Mouse (Mus musculus): ENCODE results near the gene Cuedc2.

DNA sequence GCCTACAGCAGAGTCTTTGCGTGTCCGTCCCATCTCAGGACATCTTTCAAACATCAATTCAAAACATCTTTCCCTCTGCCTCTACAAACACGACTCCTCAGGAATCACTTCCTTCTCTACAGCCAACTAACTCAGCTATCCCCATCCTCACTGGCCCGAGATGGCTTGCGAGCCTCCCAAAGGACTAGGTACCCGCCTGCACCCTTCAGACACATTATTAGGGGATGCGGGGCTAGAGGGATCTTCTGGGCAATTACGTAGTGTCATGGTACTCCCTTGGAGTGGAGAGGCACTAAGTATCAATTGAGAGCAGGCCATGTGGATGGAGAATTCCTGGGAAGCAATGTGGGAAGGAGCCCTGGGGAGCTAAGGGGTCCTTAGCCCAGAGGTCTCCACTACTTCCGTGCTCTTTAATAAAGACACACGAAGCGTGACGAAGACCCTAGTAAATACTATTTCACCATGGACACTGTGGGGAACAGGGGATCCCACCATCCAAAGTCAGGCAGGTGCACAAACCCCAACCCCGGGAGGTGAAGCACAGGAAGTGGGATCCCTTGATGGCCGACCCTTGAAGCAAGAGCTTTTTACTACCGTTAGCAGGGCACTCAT is 677 bp downstream of the Cuedc2 start:
- TF ChIP-seq MAFK (IDR thresholded peaks at IDR 0.05; ENCODE audit: insufficient read depth, low read depth, low read length) (no peak), ZC3H11A (IDR thresholded peaks at IDR 0.05; ENCODE audit: borderline replicate concordance, low read depth, low read length) (no peak)
